Mouse (Mus musculus): ENCODE results near the gene Tspan6.

Tspan6 gene

DNA sequence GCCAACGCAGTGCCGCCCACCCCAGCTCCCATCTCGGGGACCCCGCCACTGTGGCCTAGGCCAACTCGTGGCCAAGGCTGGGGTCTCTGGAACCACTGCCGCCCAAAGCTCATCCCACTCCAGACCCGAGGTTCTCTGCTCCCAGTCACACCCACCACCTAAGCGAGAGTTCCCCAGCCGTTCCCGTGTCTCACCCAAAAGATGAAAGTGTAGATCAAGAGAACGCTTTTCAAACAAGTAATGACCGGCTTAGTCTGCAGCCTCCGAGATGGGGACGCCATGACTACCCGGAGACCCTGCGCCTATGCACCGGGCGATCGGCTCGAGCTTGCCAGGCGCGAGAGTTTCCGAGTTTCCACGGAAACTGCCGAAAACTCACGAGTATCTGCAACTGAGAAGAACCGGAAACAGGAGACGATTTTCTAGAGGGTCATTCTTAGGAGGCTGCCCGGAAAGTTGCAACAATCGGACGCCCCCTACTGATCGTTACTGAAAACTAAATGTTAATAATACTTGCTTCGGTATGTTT is at the start of gene Tspan6:
Tspan6 (minus strand) TSS at position 416 of the 529 bp plus-strand sequence.
- peak; percentile 24 to 68 for DNase-seq (ENCODE audit: low spot score in 2 of 2)

DNA sequence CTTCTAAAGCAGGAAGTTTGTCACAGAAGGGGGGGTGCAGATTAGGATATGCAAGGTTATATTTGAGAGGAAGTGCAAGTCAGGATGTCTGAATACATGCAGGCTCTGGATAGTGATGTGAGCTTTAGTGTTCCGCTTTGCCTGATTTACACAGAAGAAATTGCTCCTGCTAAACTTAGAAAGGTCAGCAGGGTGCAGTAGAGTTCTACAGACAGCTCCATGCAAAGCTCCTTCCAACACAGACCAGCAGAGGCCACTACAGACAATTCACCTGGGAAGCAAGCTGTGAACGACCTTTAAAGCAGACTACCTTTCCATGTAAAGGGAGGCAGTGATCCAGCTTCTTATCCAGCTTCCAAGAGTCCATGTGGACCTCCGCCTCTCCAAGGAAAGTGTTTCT is 49.2 kb upstream of the Tspan6 start:
- DNase-seq (ENCODE audit: low spot score in 2 of 2) = peak in 1 of 2 experiments; percentile 37

DNA sequence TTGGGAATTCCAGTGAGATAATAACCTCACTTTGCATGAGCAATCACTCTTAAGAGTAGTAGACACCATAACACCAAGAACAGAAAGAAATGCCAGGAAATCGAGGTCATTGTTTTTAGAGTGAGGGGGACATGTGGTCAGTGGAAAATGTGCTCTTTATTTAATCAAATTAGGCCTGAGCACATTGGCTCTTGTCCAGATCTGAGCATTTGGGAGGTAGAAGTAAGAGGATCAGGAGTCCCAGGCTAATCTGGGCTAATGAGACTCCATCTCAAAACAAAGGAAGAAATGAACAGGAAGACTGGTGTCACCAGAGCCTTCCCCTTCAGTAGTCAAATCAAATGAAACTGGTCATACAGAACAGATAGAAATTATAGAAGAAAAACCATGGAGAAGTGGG is 41.3 kb upstream of the Tspan6 start:
- DNase-seq (ENCODE audit: low spot score in 2 of 2) = no peak

DNA sequence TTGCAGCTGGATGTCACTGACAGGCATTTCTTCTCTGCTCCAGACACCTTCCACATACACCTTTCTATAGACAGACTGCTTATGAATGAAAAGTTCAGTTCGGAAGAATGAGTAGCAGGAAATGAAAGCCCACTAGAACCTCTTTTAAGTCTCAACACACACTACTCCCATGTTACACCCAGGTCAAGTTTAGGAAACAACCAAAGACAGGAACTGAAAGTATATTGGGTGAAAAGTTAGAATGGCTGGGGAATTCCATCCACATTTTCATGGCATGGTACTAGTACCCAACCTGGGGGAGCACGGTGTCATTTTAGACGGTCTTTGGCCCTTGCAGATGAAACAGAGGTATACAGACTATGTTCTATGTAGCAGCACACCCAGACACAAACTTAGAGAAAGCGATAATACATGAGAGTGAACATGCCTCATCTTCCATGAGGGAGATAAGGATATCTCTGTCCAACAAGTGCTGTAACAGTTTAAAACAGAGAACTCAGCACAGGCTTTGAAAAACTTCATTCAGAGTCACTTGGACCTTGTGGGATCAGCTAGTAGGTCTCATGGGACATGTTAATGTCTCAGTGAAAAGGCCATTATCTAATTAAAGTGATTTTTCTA is 38.5 kb upstream of the Tspan6 start:
- no peak for DNase-seq (ENCODE audit: low spot score in 2 of 2)

DNA sequence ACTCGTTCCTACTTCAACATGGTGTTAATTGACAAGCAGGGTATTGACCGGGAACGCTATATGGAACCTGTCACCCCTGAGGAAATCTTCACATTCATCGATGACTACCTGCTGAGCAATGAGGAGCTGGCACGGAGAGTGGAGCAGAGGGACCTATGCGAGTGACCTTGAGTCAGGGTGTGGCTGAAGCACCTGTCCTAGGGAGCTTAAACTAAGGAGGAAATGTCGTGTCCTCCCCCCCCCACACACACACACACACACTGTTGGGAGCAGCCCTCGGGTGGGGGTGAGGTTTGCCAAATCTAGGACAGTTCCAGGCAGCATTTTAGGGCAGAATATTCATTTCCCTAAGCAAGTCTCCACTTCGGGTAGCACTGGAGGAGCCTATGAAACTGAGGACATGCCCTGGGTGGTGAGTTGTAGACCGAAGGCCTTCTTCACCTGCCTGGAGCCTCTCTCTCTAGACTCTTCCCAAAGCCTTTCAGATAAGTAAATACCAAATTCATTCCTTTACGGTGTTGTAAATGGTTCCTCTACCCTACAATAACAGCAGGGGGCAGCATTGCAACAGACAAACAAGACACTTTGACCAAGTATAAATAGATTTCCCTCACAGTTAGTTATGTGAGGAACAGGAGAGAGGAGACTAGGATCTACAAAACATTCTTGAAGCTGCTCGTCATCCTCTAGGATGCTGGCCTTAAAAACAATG is 33.2 kb upstream of the Tspan6 start:
- peak in 1 of 2 experiments; percentile 21 for DNase-seq (ENCODE audit: low spot score in 2 of 2)

DNA sequence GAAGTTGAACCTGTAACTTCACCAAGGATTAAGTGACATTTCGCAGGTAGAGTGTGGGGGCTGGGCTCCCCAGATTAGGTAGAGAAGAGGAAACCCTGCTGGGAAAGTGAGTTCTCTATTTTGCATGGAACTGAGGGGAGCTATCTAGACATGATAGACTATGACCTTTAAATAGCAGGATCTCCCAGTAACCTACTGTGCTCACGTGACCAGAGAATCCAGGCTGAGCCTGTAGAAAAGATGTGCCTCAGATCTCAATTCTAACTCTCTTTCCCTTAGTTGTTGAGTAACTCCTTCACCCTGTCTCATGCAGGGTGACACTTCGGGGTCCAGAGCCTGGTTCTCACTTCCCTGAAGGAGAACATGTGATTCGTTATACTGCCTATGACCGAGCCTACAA is 28.5 kb upstream of the Tspan6 start:
- no peak for DNase-seq (ENCODE audit: low spot score in 2 of 2)

DNA sequence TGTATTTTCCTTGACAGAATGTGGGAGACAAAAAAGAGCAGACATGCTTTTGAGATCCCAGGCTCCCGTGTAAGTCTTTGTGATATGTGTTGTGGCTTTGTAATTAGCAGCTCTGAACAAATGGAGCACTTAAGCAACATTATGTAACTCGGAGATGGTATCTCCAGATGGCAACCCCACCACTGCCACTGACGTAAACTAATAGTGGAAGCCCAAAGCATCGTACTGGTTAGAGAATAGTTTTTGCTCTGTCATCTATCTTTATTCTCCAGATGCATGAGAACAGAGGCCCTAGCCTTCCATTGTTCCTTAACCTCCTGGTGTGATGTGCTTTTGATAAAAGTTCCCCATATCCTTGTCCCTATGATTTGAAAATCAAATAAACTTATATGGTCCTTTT is 23.0 kb upstream of the Tspan6 start:
- DNase-seq (ENCODE audit: low spot score in 2 of 2) = no peak

DNA sequence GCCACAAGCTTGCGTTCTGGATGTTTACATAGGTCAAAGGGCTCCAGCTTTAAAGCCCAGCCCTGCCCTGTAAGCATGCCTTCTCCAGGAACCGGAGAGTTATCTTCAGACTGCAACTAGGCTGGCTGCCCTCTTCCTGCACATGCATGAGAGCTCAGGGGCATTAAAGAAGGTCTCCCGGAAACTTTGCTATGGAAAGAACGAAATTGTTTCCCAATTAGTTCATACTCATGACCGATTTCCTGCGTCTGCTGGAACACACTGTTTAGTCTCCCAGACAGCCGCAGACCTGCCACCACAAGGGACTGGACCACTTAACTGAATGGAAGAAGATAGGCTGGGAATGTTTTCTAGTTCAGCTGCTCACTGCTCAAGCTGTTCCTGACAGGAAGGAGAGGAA is 16.0 kb upstream of the Tspan6 start:
- no peak for DNase-seq (ENCODE audit: low spot score in 2 of 2)

DNA sequence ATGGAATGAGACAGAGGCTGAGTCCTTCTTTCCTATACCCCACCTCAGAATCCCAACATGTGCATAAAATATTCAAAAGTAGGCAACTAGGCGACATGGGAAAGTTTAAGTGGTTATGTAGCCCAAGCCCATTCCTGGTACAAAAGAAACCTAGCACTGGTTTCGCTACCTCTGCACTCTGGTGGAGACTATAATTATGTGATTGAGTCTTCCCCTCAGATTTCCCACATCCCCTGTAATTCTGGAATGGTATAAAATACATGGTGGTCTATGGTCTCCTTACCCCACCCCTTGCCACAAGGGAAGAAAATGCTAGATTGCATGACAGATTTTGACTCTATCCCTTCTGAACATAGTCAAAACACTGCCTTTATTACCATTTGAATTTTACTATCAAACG is 14.8 kb upstream of the Tspan6 start:
- DNase-seq (ENCODE audit: low spot score in 2 of 2) = no peak

DNA sequence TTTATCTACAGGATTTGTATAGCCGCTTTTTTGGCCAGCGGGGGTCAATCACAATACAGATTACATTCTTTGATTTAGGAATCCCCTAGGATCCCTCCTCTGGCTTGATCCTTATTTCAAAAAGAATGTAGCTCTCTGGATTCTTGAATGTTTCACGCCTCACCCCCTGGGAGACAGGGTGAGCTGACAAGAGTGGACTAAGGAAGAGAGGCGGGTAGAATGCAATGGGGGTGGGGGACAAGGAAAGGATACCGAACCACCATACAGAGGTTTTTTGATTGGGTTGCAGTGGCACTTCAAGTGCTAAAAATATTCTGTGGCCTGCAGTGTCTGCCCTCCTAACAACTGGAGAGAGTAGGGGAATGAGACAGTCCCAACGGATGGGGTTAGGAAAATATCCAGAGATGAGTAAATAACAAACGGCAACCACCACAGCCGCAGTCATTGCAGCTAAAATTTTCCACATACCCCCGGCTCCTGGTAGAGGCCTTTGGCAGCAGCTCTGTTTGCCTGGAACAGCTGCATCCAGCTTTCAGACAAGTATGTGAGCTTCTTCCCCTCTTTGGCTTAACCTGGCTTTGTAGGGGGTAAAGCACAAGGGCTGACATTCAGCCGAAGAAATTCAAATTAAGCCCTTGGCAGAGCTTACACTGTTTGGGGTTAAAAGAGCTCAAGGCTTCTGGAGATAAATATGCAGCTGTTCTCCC is 13.3 kb upstream of the Tspan6 start:
- DNase-seq (ENCODE audit: low spot score in 2 of 2) = no peak

DNA sequence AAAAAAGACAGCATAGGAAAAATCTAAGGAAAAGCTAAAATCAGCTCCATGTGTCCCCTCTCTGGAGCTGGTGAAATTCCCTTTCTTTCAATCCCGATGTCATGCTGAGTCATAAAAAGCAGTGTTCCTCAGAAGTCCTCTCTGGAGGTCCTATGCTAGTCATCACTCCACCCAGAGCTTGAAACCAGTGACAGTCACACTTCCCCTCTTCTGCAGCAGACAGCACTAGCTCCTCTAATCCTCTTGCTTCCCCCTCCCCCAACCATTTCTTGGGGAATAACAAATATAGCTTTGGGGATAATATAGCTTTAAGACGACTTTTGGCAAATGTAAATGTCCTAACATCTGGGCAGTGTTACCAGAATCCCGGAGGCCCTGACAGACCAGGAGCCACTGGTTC is 10.0 kb upstream of the Tspan6 start, which contains the start of gene Srpx2:
Srpx2 (plus strand) TSS at position 166 of the 400 bp plus-strand sequence.
- no peak for DNase-seq (ENCODE audit: low spot score in 2 of 2)

DNA sequence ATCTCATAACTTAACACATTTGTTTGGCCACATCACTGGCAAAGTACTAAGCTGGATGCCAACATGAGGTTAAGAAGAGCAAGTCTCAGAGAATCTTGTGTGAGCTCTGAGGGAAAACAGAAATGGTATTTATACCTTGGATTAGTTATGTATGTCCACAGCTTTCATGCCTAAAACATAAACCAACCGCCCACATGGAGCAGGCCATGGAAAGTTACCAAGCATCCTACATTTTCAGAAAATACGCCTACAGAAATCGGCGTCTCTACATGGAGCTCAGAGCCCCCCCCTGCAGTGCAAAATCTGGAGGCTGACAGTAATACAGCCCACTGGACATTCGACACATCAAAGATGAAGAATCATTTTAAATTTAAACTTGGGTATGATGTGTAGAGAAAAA is 10.1 kb downstream of the Tspan6 start:
- DNase-seq (ENCODE audit: low spot score in 2 of 2) = no peak

DNA sequence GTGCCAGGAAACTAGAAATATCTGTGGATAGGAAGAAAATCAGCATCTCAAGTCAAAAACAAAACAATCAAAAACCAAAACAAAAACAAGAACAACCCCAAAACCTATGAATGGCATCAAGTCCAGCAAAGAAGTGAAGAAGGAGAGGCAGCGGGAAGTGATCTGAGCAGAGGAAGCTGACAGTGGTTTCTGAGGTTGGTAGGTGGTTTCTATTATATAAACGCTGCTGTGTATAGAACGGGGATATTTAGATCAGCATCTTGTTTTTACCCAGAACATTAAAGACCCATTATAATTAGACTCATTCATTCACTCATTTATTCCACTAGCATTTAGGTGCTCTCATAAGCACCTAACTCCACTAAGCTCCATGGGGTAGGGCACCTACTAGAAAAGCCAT is 10.9 kb downstream of the Tspan6 start:
- DNase-seq (ENCODE audit: low spot score in 2 of 2) = no peak

DNA sequence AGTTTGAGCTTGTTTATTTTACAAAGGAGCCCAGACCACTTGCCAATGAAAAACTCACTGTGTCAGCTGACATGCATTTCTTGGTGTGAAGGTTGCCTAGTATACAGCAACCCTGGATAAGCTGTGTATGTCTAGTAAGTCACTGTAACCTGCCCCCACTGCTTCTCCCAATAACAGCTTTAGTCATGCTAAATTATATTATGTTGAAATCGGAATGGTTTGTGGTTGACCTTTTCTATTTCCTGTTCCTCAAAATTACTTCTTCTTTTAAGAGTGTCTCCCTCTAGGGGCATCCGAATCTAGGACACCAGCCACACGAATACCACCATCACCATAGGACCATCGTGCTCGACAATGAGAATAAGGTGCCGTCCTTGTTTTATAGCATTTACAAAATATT is 28.5 kb downstream of the Tspan6 start:
- DNase-seq (ENCODE audit: low spot score in 2 of 2) = no peak

DNA sequence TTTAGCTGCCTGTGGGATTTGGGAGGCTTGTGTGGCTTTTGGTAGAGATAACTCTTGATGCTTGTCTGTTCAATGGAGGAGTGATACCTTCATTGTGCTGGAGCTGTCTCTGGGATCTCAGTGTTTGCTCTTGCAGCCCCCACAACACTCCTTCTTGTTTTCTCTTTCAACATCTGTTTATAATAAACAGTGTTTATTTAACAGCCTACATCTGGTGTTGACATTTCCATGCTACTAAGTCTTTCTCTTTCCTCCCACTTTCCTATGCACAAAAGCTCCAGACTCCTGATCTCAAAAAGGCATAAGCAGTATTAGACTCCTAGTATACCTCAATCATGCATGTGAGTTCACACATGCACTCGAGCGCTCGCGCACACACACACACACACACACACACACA is 44.6 kb downstream of the Tspan6 start:
- DNase-seq (ENCODE audit: low spot score in 2 of 2) = no peak

DNA sequence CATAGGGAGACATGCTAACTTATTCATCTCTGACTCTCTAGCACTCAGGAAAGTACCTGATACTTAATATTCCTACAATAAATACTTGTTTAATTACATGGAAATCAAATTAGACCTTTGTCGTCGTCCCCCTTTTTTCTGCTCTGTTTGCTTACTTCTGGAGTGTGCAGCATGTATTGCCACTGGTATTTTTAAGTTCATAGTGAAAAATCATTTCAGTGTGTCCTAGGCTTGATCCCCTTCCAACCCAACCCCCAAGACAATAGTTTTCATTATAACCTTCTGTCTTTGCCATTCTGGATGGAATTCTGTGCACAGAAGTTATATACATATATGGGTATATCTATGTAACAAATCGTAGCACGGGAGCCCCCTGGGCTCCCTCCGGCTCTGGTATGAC is 47.5 kb downstream of the Tspan6 start, which contains the start of gene Tnmd:
Tnmd (plus strand) TSS at position 301 of the 400 bp plus-strand sequence.
- DNase-seq (ENCODE audit: low spot score in 2 of 2) = no peak
